Mouse (Mus musculus) yolk sac, embryonic 10.5 days (tissue): Measurements from ENCODE around the gene Ripk4.

Experiments
- DNase-seq: peaks from one replicate; pipeline ENCODE4 v3.0.0-alpha.2; 2017; ENCODE audit warnings: low spot score

The Ripk4 gene

DNA sequence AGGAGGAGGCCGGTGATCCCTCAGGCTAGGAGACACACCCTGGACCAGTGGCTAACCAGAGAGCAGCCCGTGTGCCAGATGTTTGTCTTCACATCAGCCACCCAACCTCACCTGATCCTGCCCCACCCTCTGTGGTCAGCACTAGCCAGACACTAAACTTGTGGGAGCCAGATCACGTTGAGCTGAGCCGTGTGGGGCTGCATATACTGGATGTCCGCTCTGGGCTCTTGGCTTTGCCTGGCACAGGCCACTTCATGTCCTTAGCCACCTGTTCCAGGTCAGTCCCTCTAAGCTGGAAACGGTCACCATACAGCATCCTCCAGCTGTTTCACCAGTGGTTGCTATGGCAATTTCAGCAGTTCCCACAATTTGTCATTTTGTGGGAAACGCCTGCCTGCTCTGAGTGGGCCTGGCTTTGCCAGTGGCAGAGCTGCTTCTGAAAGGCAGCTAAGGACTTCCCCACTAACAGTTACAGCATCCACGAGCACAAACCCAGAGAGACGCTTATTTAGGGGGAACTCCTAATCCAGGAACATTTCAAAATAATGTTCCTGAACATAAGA, 28.7 kb downstream of the Ripk4 start:
- no peak for DNase-seq

DNA sequence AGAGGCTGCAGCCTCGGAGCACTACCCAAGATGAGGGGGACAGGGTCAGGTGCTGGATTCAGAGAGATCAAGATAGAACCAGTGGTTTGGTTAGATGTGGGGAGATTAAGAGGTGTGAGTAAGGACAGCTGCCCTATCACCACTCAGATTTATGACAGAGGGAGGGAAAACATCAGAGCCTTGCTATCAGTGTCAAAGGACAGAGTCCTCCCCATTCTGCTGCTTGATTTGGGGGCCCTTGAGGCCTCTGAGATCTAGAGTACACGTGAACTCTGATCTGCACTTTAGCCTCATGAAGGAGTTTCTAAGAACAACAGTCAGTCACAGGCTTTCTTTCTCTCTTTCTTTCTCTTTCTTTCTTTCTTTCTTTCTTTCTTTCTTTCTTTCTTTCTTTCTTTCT, 30.0 kb downstream of the Ripk4 start:
- DNase-seq: peak; percentile 38

DNA sequence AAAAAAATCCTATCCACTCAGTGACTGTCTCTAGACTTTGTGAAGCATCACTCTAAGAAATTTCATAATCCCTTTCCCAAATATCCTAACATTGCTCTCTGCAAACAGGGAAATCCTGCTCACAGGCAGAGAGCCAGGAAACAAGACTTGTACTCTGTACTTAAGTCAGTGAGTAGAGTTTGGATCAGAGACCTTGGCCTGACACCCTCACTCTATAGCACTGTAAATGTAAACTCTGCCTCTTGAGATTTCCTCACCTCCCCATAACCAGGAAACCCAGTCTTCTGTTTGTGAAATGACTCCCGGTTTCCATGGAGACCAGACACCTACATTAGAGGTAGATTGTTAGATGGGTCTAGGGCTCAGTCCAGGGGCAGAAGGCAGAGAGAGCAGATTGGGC, 33.3 kb downstream of the Ripk4 start:
- no peak for DNase-seq

DNA sequence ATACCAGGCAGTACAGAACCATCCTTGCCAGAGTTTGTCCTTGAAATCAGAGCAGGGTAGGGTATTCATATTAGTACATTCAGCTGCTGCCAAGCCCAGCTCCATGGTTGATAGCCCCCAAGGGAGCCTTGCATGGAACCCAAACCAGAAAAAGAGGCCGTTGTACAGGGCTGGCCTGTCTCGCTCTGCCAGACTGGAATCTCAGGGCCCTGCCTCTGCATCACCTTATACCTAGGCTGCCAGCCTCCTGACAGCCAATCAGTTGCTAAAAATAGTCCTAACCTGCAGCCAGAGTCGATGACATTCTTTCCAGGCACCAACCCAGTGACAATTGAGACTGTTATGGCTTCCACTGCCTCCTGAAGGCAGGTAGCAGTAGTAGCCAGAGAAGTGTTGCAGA, 37.2 kb downstream of the Ripk4 start:
- DNase-seq: no peak

DNA sequence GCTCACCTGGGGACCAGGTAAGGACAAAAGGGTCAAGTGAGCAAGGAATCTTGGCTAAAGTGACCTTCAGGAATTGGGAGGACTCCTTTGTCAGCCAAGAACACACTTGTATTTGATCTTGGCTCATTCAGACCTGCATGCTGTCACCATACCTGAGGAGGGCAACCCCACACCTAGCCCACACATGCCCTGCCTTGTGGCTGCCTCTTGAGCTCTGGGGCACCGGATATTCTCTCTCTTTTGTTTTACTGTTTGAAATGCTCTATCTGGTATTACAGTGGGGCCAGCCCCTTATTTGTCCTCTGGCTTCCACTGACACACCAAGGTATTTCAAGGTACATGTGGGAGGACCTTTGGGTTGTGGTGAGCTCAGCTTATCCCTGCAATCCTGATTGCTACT, 43.5 kb downstream of the Ripk4 start:
- DNase-seq: no peak

DNA sequence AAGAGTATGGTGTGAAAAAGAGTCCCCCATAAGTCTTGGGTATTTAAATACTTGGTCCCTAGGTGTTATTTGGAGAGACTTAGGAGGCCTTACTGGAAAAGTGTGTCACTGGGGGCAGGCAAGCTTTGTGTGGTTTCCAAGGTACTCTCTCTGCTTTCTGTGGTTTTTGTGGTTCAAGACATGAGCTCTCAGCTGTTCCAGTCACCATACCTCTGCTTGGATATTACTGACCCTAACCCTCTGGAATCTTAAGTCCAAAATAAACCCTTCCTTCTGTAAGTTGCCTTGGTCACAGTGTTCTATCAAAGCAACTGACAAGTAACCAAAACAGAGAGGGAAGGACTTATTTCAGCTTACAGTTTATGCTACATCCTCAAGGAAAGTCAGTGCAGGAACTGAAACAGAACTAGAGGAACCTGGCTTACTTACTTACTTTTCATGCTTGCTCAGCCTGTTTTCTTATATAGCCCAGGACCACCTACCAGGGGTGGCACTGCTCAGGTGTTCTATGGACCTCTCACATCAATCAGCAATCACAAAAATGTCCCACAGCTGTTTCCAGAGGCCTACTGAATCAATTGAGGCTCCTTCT, 44.1 kb downstream of the Ripk4 start:
- DNase-seq: no peak

DNA sequence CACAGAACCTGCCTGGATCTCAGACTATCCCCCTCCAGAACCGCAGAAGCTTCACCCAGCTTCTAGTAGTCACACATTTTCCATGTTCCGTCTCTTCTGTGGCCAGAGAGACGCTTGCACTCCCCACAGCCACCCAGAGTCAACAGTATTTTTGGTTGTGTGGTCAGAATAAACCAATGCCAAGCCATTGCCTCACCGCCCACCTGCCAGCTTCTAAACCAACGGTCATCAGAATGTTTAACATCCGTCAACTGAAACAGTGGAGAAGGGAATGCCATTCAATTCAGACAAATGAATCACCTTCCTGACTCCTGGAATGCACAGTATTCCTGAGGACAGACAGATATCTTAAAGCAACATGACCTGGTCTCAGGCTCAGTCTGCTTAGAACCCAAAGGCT, 47.0 kb downstream of the Ripk4 start:
- DNase-seq: no peak

DNA sequence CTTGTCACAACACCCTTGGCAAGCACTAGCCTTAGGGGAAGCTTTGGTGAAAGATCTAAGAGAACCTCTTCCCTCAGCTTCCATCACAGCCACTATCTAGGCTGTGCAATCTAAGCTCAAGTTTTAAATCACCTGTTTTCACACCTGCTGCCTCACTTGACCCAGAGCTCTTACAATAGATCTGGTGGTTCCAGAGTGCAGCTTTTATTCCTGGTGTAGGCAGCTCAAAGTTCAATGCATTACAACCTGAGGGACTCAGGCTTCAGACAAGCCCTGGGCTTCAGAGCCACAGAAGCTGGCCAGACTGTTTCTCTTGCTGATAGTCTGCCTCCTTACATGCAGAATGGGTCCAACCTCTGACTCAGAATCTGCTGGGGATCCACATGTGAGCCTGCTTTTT, 51.5 kb downstream of the Ripk4 start:
- no peak for DNase-seq

DNA sequence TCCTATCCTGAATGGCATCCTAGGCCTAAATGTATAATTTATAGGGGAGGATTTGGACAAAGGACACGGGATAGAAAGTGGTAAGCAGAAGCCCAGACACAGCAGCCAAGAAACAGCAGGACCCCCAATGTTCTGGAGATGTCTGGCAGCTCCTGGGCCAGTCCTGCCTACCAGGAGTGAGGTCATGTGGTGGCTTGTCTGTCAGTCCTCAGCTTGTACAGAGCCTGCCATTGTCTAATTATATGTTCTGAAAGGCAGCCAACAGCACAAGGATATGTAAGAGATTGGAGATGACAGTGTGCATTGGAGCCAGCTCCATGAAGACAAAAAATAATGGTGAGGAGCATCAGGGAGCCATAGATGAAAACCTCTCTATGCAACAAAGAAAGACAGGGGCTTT, 61.7 kb downstream of the Ripk4 start:
- DNase-seq: no peak

DNA sequence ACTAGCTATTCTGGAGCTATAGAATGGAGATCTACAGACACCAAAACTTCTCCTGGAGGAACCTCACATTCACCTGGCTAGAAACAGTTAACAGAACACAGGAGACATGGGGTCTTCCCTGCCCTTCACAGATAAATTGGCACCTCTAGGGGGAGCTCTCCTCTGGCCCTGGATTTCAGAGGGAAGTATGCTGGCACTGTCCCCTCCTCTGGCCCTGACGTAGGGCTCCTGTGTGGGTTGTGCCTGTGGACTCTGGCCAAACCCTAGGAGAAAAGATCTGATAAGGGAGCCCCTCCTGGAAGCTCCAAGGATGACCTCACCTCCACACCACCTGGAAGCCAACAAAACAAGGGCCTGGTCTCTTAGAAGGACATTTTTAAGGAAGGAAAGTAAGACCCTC, 65.8 kb downstream of the Ripk4 start:
- DNase-seq: peak; percentile 85

DNA sequence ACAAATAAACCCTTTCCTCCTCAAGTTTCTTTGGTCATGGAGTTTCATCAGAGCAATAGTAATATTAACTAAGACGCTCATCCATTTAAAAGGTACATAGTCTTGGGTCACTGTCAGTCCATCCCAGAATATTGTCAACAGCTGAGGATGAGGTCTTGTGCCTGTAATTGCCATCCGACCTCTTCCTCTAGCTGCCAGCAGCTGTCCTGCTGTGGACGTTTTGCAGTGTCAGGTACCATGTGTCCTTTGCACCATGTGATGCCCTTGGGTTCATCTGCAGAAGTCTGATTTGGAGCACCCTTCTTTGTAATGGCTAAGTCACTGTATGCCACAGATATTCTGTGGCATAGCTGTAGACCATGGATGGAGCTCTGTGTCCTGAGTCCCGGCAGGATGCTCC, 67.9 kb downstream of the Ripk4 start:
- no peak for DNase-seq
